Mouse (Mus musculus) WW6 (cell line): ENCODE measurements at regions not wholly inside any gene's neighbourhood (a gene's known extent, or its start where the extent isn't known, plus 50 kb on each side); places are given as distances from the start of the nearest gene placed in this dataset.
"Not testable (repeated sequence)": the region's sequence is repeated elsewhere in the genome, so short reads cannot be mapped to it uniquely, and the experiment has no call there.

ENCODE experiments used
- DNase-seq: peaks from one replicate; pipeline ENCODE4 v3.0.0-alpha.2; 2013; ENCODE audit warnings: low read depth, low spot score

- peak; percentile 16 for DNase-seq
Observed at GRCm38 (mm10) chr15:89730320-89730719, 111.3 kb downstream of the Syt10 start.

- no peak for DNase-seq
Observed at GRCm38 (mm10) chr15:89724356-89724755, 117.3 kb downstream of the Syt10 start.

GRCm38 (mm10) chr15:89697221-89697620 is 105.5 kb upstream of the Rabl2 start:
- DNase-seq: no peak

- no peak for DNase-seq
Observed at GRCm38 (mm10) chr15:89676366-89676765, 84.6 kb upstream of the Rabl2 start.

GRCm38 (mm10) chr15:89656558-89656957 is 64.8 kb upstream of the Rabl2 start:
- not testable (repeated sequence) for DNase-seq
